Mouse (Mus musculus): Measurements from ENCODE around the gene Erap1. TPM values are rescaled to one million over a fixed set of nuclear protein-coding genes. Genes with fewer than 3 reads are reported as not detected.

The Erap1 gene
- polyA plus RNA-seq, 1 experiment = 7.8 TPM

DNA sequence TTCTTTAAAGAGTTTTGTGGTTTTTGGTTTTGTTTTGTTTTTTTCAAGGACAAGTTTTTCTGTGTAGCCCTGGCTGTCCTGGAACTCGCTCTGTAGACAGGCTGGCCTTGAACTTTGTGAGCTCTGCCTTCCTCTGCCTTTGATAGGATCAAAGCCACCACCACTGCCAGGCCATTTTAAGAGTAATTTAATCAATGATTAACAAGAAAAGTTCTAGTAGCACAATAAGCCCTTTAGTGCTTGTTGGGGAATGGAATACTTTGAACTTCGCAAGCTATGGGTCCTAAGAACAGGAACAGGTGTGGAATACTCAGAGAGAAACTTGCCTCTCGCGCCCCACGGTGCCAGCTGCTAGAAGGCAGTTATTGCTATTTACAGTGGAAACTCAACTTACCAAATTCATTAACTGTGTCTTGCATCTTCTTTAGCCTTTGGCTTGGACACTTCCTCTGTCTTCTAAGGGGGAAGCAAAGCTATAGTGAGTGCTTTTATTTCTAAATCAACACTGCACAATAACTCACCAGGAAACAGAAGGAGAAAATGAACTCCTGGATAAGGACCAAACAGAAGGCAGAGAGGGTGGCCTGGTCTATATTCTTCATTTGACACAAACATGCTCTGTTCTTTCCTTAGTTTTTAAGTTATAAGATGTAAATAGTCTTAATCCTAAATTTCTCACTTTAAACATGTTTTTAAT, 56.3 kb downstream of the Erap1 start:
- TF ChIP-seq POLR2A (IDR thresholded peaks at IDR 0.05; ENCODE audit: extremely low read depth, insufficient read depth, low read length) (no peak), CTCF (IDR thresholded peaks at IDR 0.05; ENCODE audit: extremely low read depth, insufficient read depth, low read length) (no peak)

GRCm38 (mm10) chr13:74696225-74696624, 56.9 kb downstream of the Erap1 start:
- no peaks in the 10 kb centered on the region for H3K4me1 ChIP-seq (ENCODE audit: control insufficient read depth, insufficient read depth, low read length)
- H3K4me3 ChIP-seq (ENCODE audit: insufficient read depth, low read length) = no peak overlapping the region
- H3K27ac ChIP-seq (ENCODE audit: insufficient read depth, low read length) = no peak overlapping the region
- TF ChIP-seq POLR2A (IDR thresholded peaks at IDR 0.05; ENCODE audit: extremely low read depth, insufficient read depth, low read length) (no peak), CTCF (IDR thresholded peaks at IDR 0.05; ENCODE audit: extremely low read depth, insufficient read depth, low read length) (no peak)

More for the DNA sequence above, 56.3 kb downstream of the Erap1 start:
- H3K4me1 ChIP-seq (ENCODE audit: control insufficient read depth, insufficient read depth, low read length) = no peaks in the 10 kb centered on the region
- no peak overlapping the region for H3K4me3 ChIP-seq (ENCODE audit: insufficient read depth, low read length)
- H3K27ac ChIP-seq (ENCODE audit: insufficient read depth, low read length) = no peak overlapping the region

- TF ChIP-seq CTCF (IDR thresholded peaks at IDR 0.05; ENCODE audit: extremely low read depth, insufficient read depth, low read length) = no peak
- no peak for TF ChIP-seq POLR2A (IDR thresholded peaks at IDR 0.05; ENCODE audit: extremely low read depth, insufficient read depth, low read length)
- Histone ChIP-seq H3K4me3 (ENCODE audit: insufficient read depth, low read length) (no peak overlapping the region), H3K27ac (ENCODE audit: insufficient read depth, low read length) (no peak overlapping the region), H3K4me1 (ENCODE audit: control insufficient read depth, insufficient read depth, low read length) (no peaks in the 10 kb centered on the region)
Observed at GRCm38 (mm10) chr13:74719002-74719401, 79.6 kb downstream of the Erap1 start.

GRCm38 (mm10) chr13:74733726-74734125, 94.4 kb downstream of the Erap1 start:
- no peak for TF ChIP-seq CTCF (IDR thresholded peaks at IDR 0.05; ENCODE audit: extremely low read depth, insufficient read depth, low read length)
- TF ChIP-seq POLR2A (IDR thresholded peaks at IDR 0.05; ENCODE audit: extremely low read depth, insufficient read depth, low read length) = no peak
- no peak overlapping the region for H3K4me3 ChIP-seq (ENCODE audit: insufficient read depth, low read length)
- no peaks in the 10 kb centered on the region for H3K4me1 ChIP-seq (ENCODE audit: control insufficient read depth, insufficient read depth, low read length)
- H3K27ac ChIP-seq (ENCODE audit: insufficient read depth, low read length) = no peak overlapping the region

- Histone ChIP-seq H3K4me3 (ENCODE audit: insufficient read depth, low read length) (no peak overlapping the region), H3K27ac (ENCODE audit: insufficient read depth, low read length) (no peak overlapping the region), H3K4me1 (ENCODE audit: control insufficient read depth, insufficient read depth, low read length) (no peaks in the 10 kb centered on the region)
- TF ChIP-seq CTCF (IDR thresholded peaks at IDR 0.05; ENCODE audit: extremely low read depth, insufficient read depth, low read length) = no peak
Observed at GRCm38 (mm10) chr13:74735834-74736233, 96.5 kb downstream of the Erap1 start.

DNA sequence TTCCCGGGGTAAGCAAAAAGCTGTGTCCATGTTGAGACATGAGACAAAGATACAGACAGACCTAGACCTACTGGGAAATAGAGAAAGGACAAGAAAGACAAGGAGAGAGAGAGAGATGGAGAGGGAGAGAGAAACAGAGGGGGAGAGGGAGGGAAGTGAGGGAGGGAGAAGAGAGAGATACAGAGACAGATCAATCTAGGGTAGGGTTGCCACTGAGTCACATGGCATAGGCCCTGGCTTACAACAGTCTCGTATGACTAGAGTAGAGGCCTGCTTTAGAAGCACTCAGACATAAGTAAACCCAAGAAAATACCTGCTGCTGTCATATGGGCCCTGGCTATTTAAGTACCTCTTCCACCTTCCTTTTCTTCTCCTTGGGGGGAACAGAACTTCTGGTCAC, 97.0 kb downstream of the Erap1 start:
- Histone ChIP-seq H3K27ac (ENCODE audit: insufficient read depth, low read length) (no peak overlapping the region), H3K4me3 (ENCODE audit: insufficient read depth, low read length) (no peak overlapping the region), H3K4me1 (ENCODE audit: control insufficient read depth, insufficient read depth, low read length) (no peaks in the 10 kb centered on the region)
- TF ChIP-seq POLR2A (IDR thresholded peaks at IDR 0.05; ENCODE audit: extremely low read depth, insufficient read depth, low read length) (no peak), CTCF (IDR thresholded peaks at IDR 0.05; ENCODE audit: extremely low read depth, insufficient read depth, low read length) (no peak)

Other genes starting within 250 kb of the Erap1 start
- 2.8 and 3.0 TPM in 2 replicates for gene Zfp72, start 248.7 kb upstream of the Erap1 start, polyA plus RNA-seq (2012; rRNA removed)
- gene Ftl1-ps1, start 239.9 kb upstream of the Erap1 start, polyA plus RNA-seq (2012; rRNA removed) = 33.4 and 35.4 TPM in 2 replicates
- 7.1 and 8.3 TPM in 2 replicates for gene Zfp825, start 145.6 kb upstream of the Erap1 start, polyA plus RNA-seq (2012; rRNA removed)
- 6.1 and 6.5 TPM in 2 replicates for gene Cast, start 169.2 kb downstream of the Erap1 start, polyA plus RNA-seq (2012; rRNA removed)